Mouse (Mus musculus) G1E (cell line): Measurements from ENCODE around the gene Tgfa.

Experiments used
- CTCF ChIP-seq: IDR thresholded peaks from 2 replicates; pipeline ENCODE4 v1.5.1; 2012; ENCODE audit warnings: low read depth, low read length, inconsistent platforms, mixed read lengths
- GATA1 ChIP-seq: IDR thresholded peaks from 2 replicates; pipeline ENCODE4 v1.6.1; 2012; ENCODE audit warnings: borderline replicate concordance, low read length, inconsistent platforms, mixed read lengths
- POLR2AphosphoS5 ChIP-seq: IDR thresholded peaks from 2 replicates; pipeline ENCODE4 v1.6.1; 2012; ENCODE audit warnings: low read depth, low read length, inconsistent platforms; ENCODE audit not compliant: insufficient replicate concordance
- TAL1 ChIP-seq: conservative IDR thresholded peaks from 2 replicates; pipeline ENCODE4 v1.6.1; 2012; ENCODE audit warnings: low read depth, low read length, inconsistent platforms, mixed read lengths

GRCm38 (mm10) chr6:86249042-86249441, 54.0 kb downstream of the Tgfa start:
- no peak for TF ChIP-seq CTCF
- no peak for TF ChIP-seq GATA1
- no peak for TF ChIP-seq TAL1
- TF ChIP-seq POLR2AphosphoS5 = no peak
